Mouse (Mus musculus) lung, adult 2 months (tissue): ENCODE data around the gene Dennd4c.

ENCODE experiments used
- CTCF ChIP-seq: fragments of 200-500 bp; IDR thresholded peaks from 2 replicates; pipeline ENCODE4 v1.5.1; 2011; ENCODE audit warnings: mild to moderate bottlenecking, low read length, control low read depth; ENCODE audit not compliant: insufficient read depth
- POLR2A ChIP-seq: fragments of 200-500 bp; IDR thresholded peaks from 2 replicates; pipeline ENCODE4 v1.6.1; 2011; ENCODE audit warnings: low read depth, mild to moderate bottlenecking, control low read depth, low read length, borderline replicate concordance; ENCODE audit errors: extremely low read depth

DNA sequence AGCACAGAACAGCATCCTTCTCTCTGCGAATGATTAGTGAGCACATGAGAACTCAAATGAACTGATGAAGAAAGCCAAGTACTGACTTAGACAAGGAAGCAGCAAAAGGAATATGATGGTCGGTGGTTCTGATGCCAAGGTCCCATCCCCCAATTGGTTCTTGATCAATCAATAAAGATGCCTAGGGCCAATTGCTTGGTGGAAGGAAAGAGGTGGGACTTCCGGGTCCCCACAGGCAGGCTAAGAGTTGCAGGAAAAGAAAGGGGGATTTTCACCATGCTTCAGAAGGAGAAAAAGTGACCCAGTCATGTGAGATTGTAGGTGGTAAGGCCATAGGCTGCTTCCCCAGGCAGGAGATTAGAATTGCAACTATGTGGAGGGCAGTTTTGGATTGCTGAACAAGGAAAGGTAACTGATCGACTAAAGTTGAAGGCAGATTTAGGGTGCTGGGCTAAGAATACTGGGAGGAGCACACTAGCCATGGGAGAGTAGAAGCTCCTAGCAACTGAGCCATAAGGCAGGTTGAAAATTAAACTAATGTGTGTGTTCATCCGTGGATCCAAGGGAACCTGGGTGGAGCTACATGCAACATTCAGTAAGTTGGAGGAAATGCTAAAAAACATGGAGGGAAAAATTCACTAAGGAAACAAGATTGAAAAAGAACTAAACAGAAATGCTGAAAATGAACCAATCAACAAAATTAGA lies 49.0 kb upstream of the Dennd4c start:
- no peak for TF ChIP-seq CTCF
- TF ChIP-seq POLR2A, result no peak
